Mouse (Mus musculus): Measurements from ENCODE around the gene Cyp2d26. TPM values are rescaled to one million over a fixed set of nuclear protein-coding genes. Genes with fewer than 3 reads are reported as not detected.

Gene Cyp2d26
- polyA plus RNA-seq, 1 experiment from 2014 or later: 2.7 TPM

DNA sequence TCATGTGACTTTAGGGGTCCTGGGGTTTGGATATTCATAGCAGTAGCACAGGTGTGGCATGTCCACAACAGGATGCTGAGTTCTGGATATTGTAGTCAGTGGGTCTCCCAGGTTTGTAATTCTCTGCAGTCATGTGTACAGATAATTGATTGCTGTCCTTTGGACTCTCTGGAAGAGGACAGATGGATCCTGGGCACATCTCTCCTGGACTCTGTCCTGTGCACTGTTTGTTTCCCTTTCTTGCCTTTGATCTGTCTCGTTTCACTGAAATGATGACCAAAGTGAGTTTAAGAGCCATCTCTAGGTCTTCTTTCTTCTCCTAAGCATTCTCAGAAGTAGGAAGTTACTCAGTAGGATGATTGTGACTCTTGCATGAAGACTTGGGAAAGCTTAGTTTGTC lies 46.6 kb downstream of the Cyp2d26 start:
- Histone ChIP-seq H3K27me3 (replicated peaks) (no peaks in the 10 kb centered on the region), H3K9me3 (replicated peaks) (peaks cover 12% of the 10 kb centered on the region; the same call in 1 of the 2 replicates), H3K4me3 (no peak overlapping the region), H3K27ac (no peak overlapping the region), H3K4me2 (no peak overlapping the region), H3K9ac (no peak overlapping the region), H3K4me1 (no peaks in the 10 kb centered on the region), H3K36me3 (no peaks in the 10 kb centered on the region)
- WGBS (ENCODE audit: insufficient replicate concordance): 14% methylated on average over 1 of the region's 1 CpGs
- ATAC-seq: no peak

Small RNAs within 50 kb of the gene (microRNA-seq; reads per million reads assigned to microRNA genes)
- not detected for gene Gm27618

Other genes with a start within 250 kb of the Cyp2d26 start
- not detected in 2 replicates for gene Cyp2d12, start 239.2 kb downstream of the Cyp2d26 start, polyA plus RNA-seq (2016; fragmentation: Nextera tagmentation; extraction: Ambion mirVana)
- gene Cyp2d34, start 173.3 kb downstream of the Cyp2d26 start, polyA plus RNA-seq (2016; fragmentation: Nextera tagmentation; extraction: Ambion mirVana): not detected in 2 replicates
- not detected in 2 replicates for gene Cyp2d40, start 30.1 kb downstream of the Cyp2d26 start, polyA plus RNA-seq (2016; fragmentation: Nextera tagmentation; extraction: Ambion mirVana)
- 3.9 and 4.0 TPM in 2 replicates for gene Tcf20, start 193.6 kb upstream of the Cyp2d26 start, polyA plus RNA-seq (2016; fragmentation: Nextera tagmentation; extraction: Ambion mirVana)
- 6.2 and 6.4 TPM in 2 replicates for gene Nfam1, start 239.0 kb upstream of the Cyp2d26 start, polyA plus RNA-seq (2016; fragmentation: Nextera tagmentation; extraction: Ambion mirVana)

Data from liver, embryonic 12.5 days (tissue).